ENCODE assay signal across 23 mouse cellular contexts in genomic region chr4:154675441-154676000, GRCm38 (mm10). TPM values are rescaled to one million over a fixed set of nuclear protein-coding genes. Genes with fewer than 3 reads are reported as not detected.
DNase-seq lines count a peak whose midpoint lies in the region; ATAC-seq and TF ChIP-seq lines count a peak whose summit lies in the region.
"Had no signal": no experiment of that assay in that cellular context is flagged by ENCODE, and none has a peak within 500 bp of the region (broad histone marks: within the 10 kb centered on the region; RNA-seq: fewer than 3 reads in every experiment).

No protein-coding gene starts in this region.

- no peak for TF ChIP-seq CTCF in E14TG2a.4 (conservative IDR thresholded peaks at IDR 0.05; ENCODE audit: low read length)

- no peak overlapping the region for H3K4me3 ChIP-seq in forebrain, embryonic 15.5 days
- H3K4me3 ChIP-seq in forebrain, embryonic 16.5 days (replicated peaks; ENCODE audit: low read length): no peak overlapping the region
- H3K4me3 ChIP-seq in hindbrain, embryonic 16.5 days (ENCODE audit: low read length): no peak overlapping the region
- H3K4me3 ChIP-seq in hindbrain, embryonic 11.5 days (ENCODE audit: low read depth, low read length): no peak overlapping the region
- 0 out of 2 replicates have a peak overlapping the region, but pooled peaks have one; percentile 20 for H3K4me3 ChIP-seq in E14TG2a.4 (replicated peaks; ENCODE audit: low read length)
- H3K4me3 ChIP-seq in limb, embryonic 11.5 days (ENCODE audit: low read depth, low read length): no peak overlapping the region
- H3K4me3 ChIP-seq: heart, embryonic 15.5 days; intestine, embryonic 15.5 days; layer of hippocampus, adult 2 months; limb, embryonic 15.5 days had no signal

- no peak for DNase-seq in hindbrain, embryonic 11.5 days (ENCODE audit: low spot score)
- DNase-seq in limb, embryonic 11.5 days (ENCODE audit: low spot score): no peak
- no peak for DNase-seq in kidney, adult 8-10 months
- DNase-seq: adrenal gland, adult 2 months; cerebellum, adult 11-12 months; cerebellum, postnatal 10 days; heart, postnatal 36 days; lung, embryonic 14.5 days; right cerebral cortex, postnatal 25 days; spleen, adult 18-20 months had no signal

- ATAC-seq in forebrain, embryonic 15.5 days (replicated peaks): no peak
- ATAC-seq in forebrain, embryonic 16.5 days: no peak
- no peak for ATAC-seq in hindbrain, embryonic 16.5 days
- ATAC-seq in hindbrain, embryonic 11.5 days (ENCODE audit: low FRiP score): no peak
- no peak for ATAC-seq in limb, embryonic 11.5 days (ENCODE audit: insufficient number of reproducible peaks, low FRiP score, low TSS enrichment, low read depth)
- ATAC-seq: intestine, embryonic 15.5 days had no signal

- no peak overlapping the region for H3K9ac ChIP-seq in forebrain, embryonic 15.5 days (replicated peaks)
- H3K9ac ChIP-seq in forebrain, embryonic 16.5 days (replicated peaks; ENCODE audit: low read depth, low read length): no peak overlapping the region
- no peak overlapping the region for H3K9ac ChIP-seq in hindbrain, embryonic 16.5 days (ENCODE audit: low read depth, low read length)
- H3K9ac ChIP-seq in hindbrain, embryonic 11.5 days (ENCODE audit: low read depth, low read length): no peak overlapping the region
- H3K9ac ChIP-seq in limb, embryonic 11.5 days (ENCODE audit: low read length): no peak overlapping the region
- H3K9ac ChIP-seq: heart, embryonic 15.5 days; intestine, embryonic 15.5 days; limb, embryonic 15.5 days; liver, embryonic 14.5 days; lung, embryonic 14.5 days had no signal

- no peaks in the 10 kb centered on the region for H3K36me3 ChIP-seq in forebrain, embryonic 15.5 days
- H3K36me3 ChIP-seq in forebrain, embryonic 16.5 days (ENCODE audit: control insufficient read depth, insufficient read depth): no peaks in the 10 kb centered on the region
- H3K36me3 ChIP-seq in hindbrain, embryonic 16.5 days (ENCODE audit: control insufficient read depth, insufficient read depth, low read length): no peaks in the 10 kb centered on the region
- H3K36me3 ChIP-seq in hindbrain, embryonic 11.5 days (ENCODE audit: control insufficient read depth, insufficient read depth, low read length): no peaks in the 10 kb centered on the region
- no peaks in the 10 kb centered on the region for H3K36me3 ChIP-seq in E14TG2a.4 (ENCODE audit: insufficient read depth, low read length)
- H3K36me3 ChIP-seq in limb, embryonic 11.5 days (ENCODE audit: control insufficient read depth, insufficient read depth, low read length): no peaks in the 10 kb centered on the region
- H3K36me3 ChIP-seq: heart, embryonic 15.5 days; intestine, embryonic 15.5 days; limb, embryonic 15.5 days had no signal

- H3K9me3 ChIP-seq in forebrain, embryonic 15.5 days: no peaks in the 10 kb centered on the region
- H3K9me3 ChIP-seq in forebrain, embryonic 16.5 days (ENCODE audit: control insufficient read depth, low read length): no peaks in the 10 kb centered on the region
- H3K9me3 ChIP-seq in hindbrain, embryonic 16.5 days (ENCODE audit: control insufficient read depth, low read length): no peaks in the 10 kb centered on the region
- H3K9me3 ChIP-seq in hindbrain, embryonic 11.5 days (ENCODE audit: control insufficient read depth, low read length): no peaks in the 10 kb centered on the region
- H3K9me3 ChIP-seq in E14TG2a.4 (ENCODE audit: low read length): no peaks in the 10 kb centered on the region
- no peaks in the 10 kb centered on the region for H3K9me3 ChIP-seq in limb, embryonic 11.5 days (ENCODE audit: control insufficient read depth, low read length)
- H3K9me3 ChIP-seq: heart, embryonic 15.5 days; intestine, embryonic 15.5 days; limb, embryonic 15.5 days had no signal

- peaks cover 12% of the 10 kb centered on the region for H3K4me1 ChIP-seq in forebrain, embryonic 15.5 days
- peaks cover 4% of the 10 kb centered on the region; the same call in 1 of the 2 replicates for H3K4me1 ChIP-seq in forebrain, embryonic 16.5 days (replicated peaks; ENCODE audit: control insufficient read depth, insufficient read depth, low read length)
- H3K4me1 ChIP-seq in hindbrain, embryonic 16.5 days (ENCODE audit: control insufficient read depth, insufficient read depth, low read depth, low read length): peaks cover 9% of the 10 kb centered on the region
- H3K4me1 ChIP-seq in hindbrain, embryonic 11.5 days (replicated peaks; ENCODE audit: control insufficient read depth, insufficient read depth, low read length): no peaks in the 10 kb centered on the region
- peaks cover 84% of the 10 kb centered on the region for H3K4me1 ChIP-seq in E14TG2a.4 (replicated peaks; ENCODE audit: low read depth, low read length)
- H3K4me1 ChIP-seq in limb, embryonic 11.5 days (ENCODE audit: control insufficient read depth, insufficient read depth, low read length): peaks cover 47% of the 10 kb centered on the region
- H3K4me1 ChIP-seq: intestine, embryonic 15.5 days had no signal

- H3K27ac ChIP-seq in forebrain, embryonic 15.5 days (replicated peaks): 0 out of 2 replicates have a peak overlapping the region, but pooled peaks have one; percentile 4
- H3K27ac ChIP-seq in forebrain, embryonic 16.5 days (ENCODE audit: low read length): no peak overlapping the region
- H3K27ac ChIP-seq in hindbrain, embryonic 16.5 days (ENCODE audit: low read depth, low read length): no peak overlapping the region
- no peak overlapping the region for H3K27ac ChIP-seq in hindbrain, embryonic 11.5 days (ENCODE audit: low read depth, low read length)
- peak overlapping the region; percentile 31 for H3K27ac ChIP-seq in limb, embryonic 11.5 days (replicated peaks; ENCODE audit: low read depth, low read length)
- H3K27ac ChIP-seq: heart, embryonic 15.5 days; intestine, embryonic 15.5 days; layer of hippocampus, adult 2 months; limb, embryonic 15.5 days; liver, embryonic 14.5 days had no signal

- H3K27me3 ChIP-seq in forebrain, embryonic 15.5 days: no peaks in the 10 kb centered on the region
- H3K27me3 ChIP-seq in forebrain, embryonic 16.5 days (replicated peaks; ENCODE audit: control insufficient read depth, insufficient read depth, low read length): no peaks in the 10 kb centered on the region; the same call in 1 of the 2 replicates
- H3K27me3 ChIP-seq in hindbrain, embryonic 16.5 days (replicated peaks; ENCODE audit: control insufficient read depth, insufficient read depth, low read length): peaks cover 6% of the 10 kb centered on the region; the same call in 1 of the 2 replicates
- no peaks in the 10 kb centered on the region for H3K27me3 ChIP-seq in hindbrain, embryonic 11.5 days (ENCODE audit: control insufficient read depth, insufficient read depth, low read length)
- H3K27me3 ChIP-seq in E14TG2a.4 (ENCODE audit: insufficient read depth, low read length): peaks cover 8% of the 10 kb centered on the region
- no peaks in the 10 kb centered on the region for H3K27me3 ChIP-seq in limb, embryonic 11.5 days (ENCODE audit: control insufficient read depth, insufficient read depth, low read length)
- H3K27me3 ChIP-seq: intestine, embryonic 15.5 days had no signal

- WGBS in forebrain, embryonic 15.5 days: 51% methylated on average over 10 of the region's 10 CpGs
- 51% methylated on average over 10 of the region's 10 CpGs for WGBS in forebrain, embryonic 16.5 days
- 48% methylated on average over 10 of the region's 10 CpGs for WGBS in hindbrain, embryonic 16.5 days
- WGBS in hindbrain, embryonic 11.5 days: 72% methylated on average over 10 of the region's 10 CpGs
- 61% methylated on average over 10 of the region's 10 CpGs for WGBS in limb, embryonic 11.5 days

- peak overlapping the region; percentile 29; the same call in 1 of the 2 replicates for H3K4me2 ChIP-seq in forebrain, embryonic 15.5 days (replicated peaks)
- no peak overlapping the region for H3K4me2 ChIP-seq in forebrain, embryonic 16.5 days (ENCODE audit: low read length)
- peak overlapping the region; percentile 37 for H3K4me2 ChIP-seq in hindbrain, embryonic 16.5 days (ENCODE audit: low read length)
- no peak overlapping the region for H3K4me2 ChIP-seq in hindbrain, embryonic 11.5 days (replicated peaks; ENCODE audit: low read depth, low read length)
- no peak overlapping the region for H3K4me2 ChIP-seq in limb, embryonic 11.5 days (ENCODE audit: low read depth, severe bottlenecking)
- H3K4me2 ChIP-seq: heart, embryonic 15.5 days; intestine, embryonic 15.5 days had no signal

RNA-seq across cellular contexts. Expression of gene Actrt2, which starts 7.9 kb away (rescaled TPM):
- not detected in 2 replicates for polyA plus RNA-seq in forebrain, embryonic 15.5 days (2015; fragmentation: Nextera tagmentation; extraction: Ambion mirVana)
- not detected in 2 replicates for polyA plus RNA-seq in forebrain, embryonic 16.5 days (2015; fragmentation: Nextera tagmentation; extraction: Ambion mirVana)
- polyA plus RNA-seq in hindbrain, embryonic 16.5 days (2015; fragmentation: Nextera tagmentation; extraction: Ambion mirVana): not detected in 2 replicates
- not detected in 2 replicates for polyA plus RNA-seq in hindbrain, embryonic 11.5 days (2014; fragmentation: Nextera tagmentation; extraction: Ambion mirVana)
- polyA plus RNA-seq in limb, embryonic 11.5 days (2014; fragmentation: Nextera tagmentation; extraction: Ambion mirVana): not detected in 2 replicates
- polyA plus RNA-seq: adrenal gland, adult 2 months; cortical plate, adult 2 months; embryonic facial prominence, embryonic 11.5 days; heart, embryonic 15.5 days; intestine, embryonic 15.5 days; kidney, embryonic 14.5 days; limb, embryonic 15.5 days; liver, embryonic 14.5 days; lung, embryonic 14.5 days; urinary bladder, adult 2 months had no signal

RNA-seq across cellular contexts. Expression of gene Prdm16, which starts 38.8 kb away (rescaled TPM):
- 32.7 and 33.5 TPM in 2 replicates for polyA plus RNA-seq in forebrain, embryonic 15.5 days (2015; fragmentation: Nextera tagmentation; extraction: Ambion mirVana)
- polyA plus RNA-seq in forebrain, embryonic 16.5 days (2015; fragmentation: Nextera tagmentation; extraction: Ambion mirVana): 29.8 and 35.0 TPM in 2 replicates
- 12.6 and 14.3 TPM in 2 replicates for polyA plus RNA-seq in hindbrain, embryonic 16.5 days (2015; fragmentation: Nextera tagmentation; extraction: Ambion mirVana)
- 17.6 and 21.8 TPM in 2 replicates for polyA plus RNA-seq in hindbrain, embryonic 11.5 days (2014; fragmentation: Nextera tagmentation; extraction: Ambion mirVana)
- 78.2 and 87.1 TPM in 2 replicates for polyA plus RNA-seq in limb, embryonic 11.5 days (2014; fragmentation: Nextera tagmentation; extraction: Ambion mirVana)

Comparison
In these comparisons a context has a peak if more than half of its experiments do, and no peak if none do; other contexts are left out.
1. H3K27ac ChIP-seq: peak in forebrain, embryonic 15.5 days (single experiment) and limb, embryonic 11.5 days (single experiment); none in forebrain, embryonic 16.5 days (single experiment), hindbrain, embryonic 16.5 days (single experiment) and hindbrain, embryonic 11.5 days (single experiment).
2. H3K4me2 ChIP-seq: peak in forebrain, embryonic 15.5 days (single experiment) and hindbrain, embryonic 16.5 days (single experiment); none in forebrain, embryonic 16.5 days (single experiment), hindbrain, embryonic 11.5 days (single experiment) and limb, embryonic 11.5 days (single experiment).